ENCODE assay signal across 16 mouse cellular contexts in the genomic region with DNA sequence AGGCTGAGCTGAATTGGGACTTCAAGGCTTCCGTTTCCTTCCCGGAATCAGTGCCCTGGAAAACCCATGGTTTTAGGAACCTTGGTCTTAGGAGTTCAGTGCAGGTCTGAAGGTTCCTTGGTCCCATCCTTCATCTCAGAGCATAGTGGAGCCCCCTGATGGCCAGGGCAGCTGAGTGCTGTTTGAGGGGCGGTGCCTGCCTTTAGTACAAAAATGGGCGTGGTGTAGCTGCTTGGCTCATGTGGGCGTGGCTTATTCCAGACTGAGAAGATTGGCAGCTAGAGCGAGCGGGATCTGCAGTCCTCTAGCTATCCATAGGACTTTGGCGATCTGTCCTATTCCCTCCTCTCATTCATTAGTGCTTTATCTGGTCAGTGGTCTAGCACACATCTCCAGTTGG.
DNase-seq lines count a peak whose midpoint lies in the region; ATAC-seq and TF ChIP-seq lines count a peak whose summit lies in the region.
"Had no signal": no experiment of that assay in that cellular context is flagged by ENCODE, and none has a peak within 500 bp of the region (broad histone marks: within the 10 kb centered on the region; RNA-seq: fewer than 3 reads in every experiment).

No protein-coding gene starts in this region.

- no peak for TF ChIP-seq CTCF in heart, postnatal 0 days (IDR thresholded peaks at IDR 0.05; ENCODE audit: low read depth)
- peak; percentile 1; the same call in 1 of the 2 replicates for TF ChIP-seq CTCF in testis, adult 2 months (IDR thresholded peaks at IDR 0.05; ENCODE audit: control insufficient read depth, insufficient read depth, insufficient replicate concordance, low read depth, low read length)

- H3K27me3 ChIP-seq in heart, postnatal 0 days (ENCODE audit: control insufficient read depth, insufficient read depth, low read length), result no peaks in the 10 kb centered on the region
- H3K27me3 ChIP-seq in testis, adult 2 months (ENCODE audit: control insufficient read depth, insufficient read depth, low read length), result no peaks in the 10 kb centered on the region
- no peaks in the 10 kb centered on the region for H3K27me3 ChIP-seq in kidney, embryonic 14.5 days (ENCODE audit: control insufficient read depth, insufficient read depth, low read length)
- H3K27me3 ChIP-seq: hindbrain, embryonic 15.5 days; neural tube, embryonic 13.5 days had no signal

- no peaks in the 10 kb centered on the region for H3K36me3 ChIP-seq in heart, postnatal 0 days (replicated peaks; ENCODE audit: control insufficient read depth, insufficient read depth, low read length)
- no peaks in the 10 kb centered on the region for H3K36me3 ChIP-seq in testis, adult 2 months (ENCODE audit: control insufficient read depth, insufficient read depth, low read length)
- no peaks in the 10 kb centered on the region for H3K36me3 ChIP-seq in kidney, embryonic 14.5 days (ENCODE audit: control insufficient read depth, insufficient read depth, low read length)
- H3K36me3 ChIP-seq: hindbrain, embryonic 15.5 days; neural tube, embryonic 13.5 days had no signal

- no peak overlapping the region for H3K27ac ChIP-seq in heart, postnatal 0 days (ENCODE audit: low read depth)
- no peak overlapping the region for H3K27ac ChIP-seq in testis, adult 2 months (ENCODE audit: control insufficient read depth, insufficient read depth, low read depth, low read length)
- H3K27ac ChIP-seq in kidney, embryonic 14.5 days (ENCODE audit: low read depth, low read length), result no peak overlapping the region
- H3K27ac ChIP-seq: hindbrain, embryonic 15.5 days; neural tube, embryonic 13.5 days had no signal

- H3K4me3 ChIP-seq in heart, postnatal 0 days (ENCODE audit: low read depth, low read length), result no peak overlapping the region
- H3K4me3 ChIP-seq in testis, adult 2 months (ENCODE audit: control insufficient read depth, low read depth, low read length), result no peak overlapping the region
- no peak overlapping the region for H3K4me3 ChIP-seq in kidney, embryonic 14.5 days (ENCODE audit: low read length)
- H3K4me3 ChIP-seq: hindbrain, embryonic 15.5 days; neural tube, embryonic 13.5 days had no signal

- DNase-seq in heart, postnatal 0 days (ENCODE audit: low spot score), result no peak
- no peak for DNase-seq in heart, adult 11 months
- no peak for DNase-seq in testis, postnatal 10 days (ENCODE audit: low spot score)
- peak; percentile 14 for DNase-seq in c-Kit-positive CD71-positive TER-119-positive erythroid progenitor cells, embryonic 14.5 days (ENCODE audit: low spot score)
- no peak for DNase-seq in cerebellum, postnatal 36 days
- no peak for DNase-seq in left cerebral cortex, postnatal 14 days (ENCODE audit: low spot score in 2 of 2)
- DNase-seq: adrenal gland, adult 8-10 months; cerebellum, postnatal 10 days; heart, postnatal 14 days; kidney, adult 2 months had no signal

- H3K4me1 ChIP-seq in heart, postnatal 0 days (ENCODE audit: control insufficient read depth, insufficient read depth), result no peaks in the 10 kb centered on the region
- H3K4me1 ChIP-seq in testis, adult 2 months (ENCODE audit: control insufficient read depth, insufficient read depth, low read length), result peaks cover 2% of the 10 kb centered on the region
- H3K4me1 ChIP-seq in kidney, embryonic 14.5 days (ENCODE audit: control insufficient read depth, insufficient read depth, low read length), result no peaks in the 10 kb centered on the region

- H3K9ac ChIP-seq in heart, postnatal 0 days (replicated peaks; ENCODE audit: low read depth, low read length), result no peak overlapping the region
- H3K9ac ChIP-seq in kidney, embryonic 14.5 days (ENCODE audit: low read depth, low read length), result no peak overlapping the region
- H3K9ac ChIP-seq: hindbrain, embryonic 15.5 days; neural tube, embryonic 13.5 days had no signal

- no peak for TF ChIP-seq POLR2A in testis, adult 2 months (IDR thresholded peaks at IDR 0.05; ENCODE audit: control insufficient read depth, low read depth, low read length)

- 37% methylated on average over 8 of the region's 8 CpGs for WGBS in heart, postnatal 0 days
- 51% methylated on average over 8 of the region's 8 CpGs for WGBS in kidney, embryonic 14.5 days

- H3K4me2 ChIP-seq in heart, postnatal 0 days (ENCODE audit: low read depth, low read length), result no peak overlapping the region
- H3K4me2 ChIP-seq in kidney, embryonic 14.5 days (replicated peaks; ENCODE audit: low read depth, low read length), result no peak overlapping the region
- H3K4me2 ChIP-seq: hindbrain, embryonic 15.5 days; neural tube, embryonic 13.5 days had no signal

- peaks cover 1% of the 10 kb centered on the region; the same call in 1 of the 2 replicates for H3K9me3 ChIP-seq in heart, postnatal 0 days (replicated peaks; ENCODE audit: control insufficient read depth, low read length)
- no peaks in the 10 kb centered on the region; the same call in 1 of the 2 replicates for H3K9me3 ChIP-seq in kidney, embryonic 14.5 days (ENCODE audit: control insufficient read depth, low read length)
- H3K9me3 ChIP-seq: hindbrain, embryonic 15.5 days; neural tube, embryonic 13.5 days had no signal

- intact Hi-C loops in left cerebral cortex, postnatal 14 days (cut with DNase I), result no loop called here

- no peak for TF ChIP-seq EP300 in heart, postnatal 0 days (IDR thresholded peaks at IDR 0.05; ENCODE audit: low read depth)

- peak; percentile 9; the same call in 1 of the 2 replicates for ATAC-seq in heart, postnatal 0 days (ENCODE audit: insufficient read depth, low read depth)
- ATAC-seq in kidney, embryonic 14.5 days (ENCODE audit: low FRiP score, low TSS enrichment), result no peak
- ATAC-seq: forebrain, embryonic 14.5 days; Patski had no signal
